Comparison of ENCODE assay signal across 8 mouse cellular contexts in genomic region chr4:155488232-155489025, GRCm38 (mm10). TPM values are rescaled to one million over a fixed set of nuclear protein-coding genes. Genes with fewer than 3 reads are reported as not detected.
DNase-seq lines count a peak whose midpoint lies in the region; ATAC-seq and TF ChIP-seq lines count a peak whose summit lies in the region.

No protein-coding gene starts in this region.

- no peak for TF ChIP-seq CTCF in midbrain, postnatal 0 days (IDR thresholded peaks at IDR 0.05)

- no peaks in the 10 kb centered on the region for H3K9me3 ChIP-seq in forebrain, embryonic 13.5 days (replicated peaks)
- H3K9me3 ChIP-seq in hindbrain, embryonic 14.5 days (ENCODE audit: control insufficient read depth, low read length), result no peaks in the 10 kb centered on the region
- H3K9me3 ChIP-seq in liver, embryonic 11.5 days (ENCODE audit: control insufficient read depth, low read length), result no peaks in the 10 kb centered on the region
- H3K9me3 ChIP-seq in midbrain, postnatal 0 days (ENCODE audit: low read length), result no peaks in the 10 kb centered on the region

- peak overlapping the region; percentile 54 for H3K27ac ChIP-seq in forebrain, embryonic 13.5 days
- peak overlapping the region; percentile 59 for H3K27ac ChIP-seq in hindbrain, embryonic 14.5 days
- peak overlapping the region; percentile 76 for H3K27ac ChIP-seq in liver, embryonic 11.5 days (ENCODE audit: low read depth, low read length)
- peak overlapping the region; percentile 44 for H3K27ac ChIP-seq in midbrain, postnatal 0 days (ENCODE audit: low read depth, low read length)

- ATAC-seq in forebrain, embryonic 13.5 days, result no peak
- ATAC-seq in hindbrain, embryonic 14.5 days (ENCODE audit: low FRiP score), result no peak
- peak; percentile 40 for ATAC-seq in liver, embryonic 11.5 days (replicated peaks; ENCODE audit: low FRiP score)
- ATAC-seq in midbrain, postnatal 0 days (ENCODE audit: low FRiP score), result no peak
- ATAC-seq in inflammation-experienced regulatory T-cells, adult 6 months, result no peak

- WGBS in forebrain, embryonic 13.5 days, result 78% methylated on average over 8 of the region's 8 CpGs
- WGBS in hindbrain, embryonic 14.5 days, result 86% methylated on average over 8 of the region's 8 CpGs
- 51% methylated on average over 8 of the region's 8 CpGs for WGBS in liver, embryonic 11.5 days
- WGBS in midbrain, postnatal 0 days, result 71% methylated on average over 8 of the region's 8 CpGs

- H3K4me1 ChIP-seq in forebrain, embryonic 13.5 days, result peaks cover 30% of the 10 kb centered on the region
- H3K4me1 ChIP-seq in hindbrain, embryonic 14.5 days (replicated peaks; ENCODE audit: control insufficient read depth, insufficient read depth, low read length), result peaks cover 26% of the 10 kb centered on the region
- peaks cover 43% of the 10 kb centered on the region for H3K4me1 ChIP-seq in liver, embryonic 11.5 days (replicated peaks; ENCODE audit: control insufficient read depth, insufficient read depth, low read length)
- peaks cover 5% of the 10 kb centered on the region for H3K4me1 ChIP-seq in midbrain, postnatal 0 days (ENCODE audit: insufficient read depth, low read length)

- H3K4me2 ChIP-seq in forebrain, embryonic 13.5 days, result no peak overlapping the region
- no peak overlapping the region for H3K4me2 ChIP-seq in hindbrain, embryonic 14.5 days (replicated peaks)
- H3K4me2 ChIP-seq in liver, embryonic 11.5 days, result peak overlapping the region; percentile 36
- no peak overlapping the region for H3K4me2 ChIP-seq in midbrain, postnatal 0 days (ENCODE audit: low read depth, low read length, poor library complexity, severe bottlenecking)

- H3K4me3 ChIP-seq in forebrain, embryonic 13.5 days, result no peak overlapping the region
- no peak overlapping the region for H3K4me3 ChIP-seq in hindbrain, embryonic 14.5 days (replicated peaks; ENCODE audit: low read length)
- no peak overlapping the region for H3K4me3 ChIP-seq in liver, embryonic 11.5 days (ENCODE audit: low read depth, low read length)
- H3K4me3 ChIP-seq in midbrain, postnatal 0 days (ENCODE audit: low read depth, low read length), result no peak overlapping the region

- no peaks in the 10 kb centered on the region for H3K27me3 ChIP-seq in forebrain, embryonic 13.5 days
- H3K27me3 ChIP-seq in hindbrain, embryonic 14.5 days (ENCODE audit: control insufficient read depth, insufficient read depth, low read length), result no peaks in the 10 kb centered on the region
- no peaks in the 10 kb centered on the region for H3K27me3 ChIP-seq in liver, embryonic 11.5 days (replicated peaks; ENCODE audit: control insufficient read depth, insufficient read depth, low read length)
- no peaks in the 10 kb centered on the region for H3K27me3 ChIP-seq in midbrain, postnatal 0 days (ENCODE audit: insufficient read depth, low read length)

- peak; percentile 61 for DNase-seq in embryo, embryonic 11 days
- no peak for DNase-seq in embryo, embryonic 9.5 days (ENCODE audit: extremely low spot score)
- peak; percentile 81 to 88 for DNase-seq in adrenal gland, adult (ENCODE audit: inconsistent age in 2 of 2, low spot score in 1 of 2)
- DNase-seq in hindbrain, embryonic 14.5 days (ENCODE audit: low spot score), result peak; percentile 62
- no peak for DNase-seq in liver, embryonic 11.5 days (ENCODE audit: low spot score)
- DNase-seq in midbrain, postnatal 0 days (ENCODE audit: low spot score), result peak; percentile 73

- H3K36me3 ChIP-seq in forebrain, embryonic 13.5 days (ENCODE audit: poor library complexity, severe bottlenecking), result no peaks in the 10 kb centered on the region
- no peaks in the 10 kb centered on the region for H3K36me3 ChIP-seq in hindbrain, embryonic 14.5 days (replicated peaks; ENCODE audit: control insufficient read depth, insufficient read depth)
- no peaks in the 10 kb centered on the region for H3K36me3 ChIP-seq in liver, embryonic 11.5 days (ENCODE audit: control insufficient read depth, insufficient read depth, low read length)
- no peaks in the 10 kb centered on the region for H3K36me3 ChIP-seq in midbrain, postnatal 0 days (ENCODE audit: insufficient read depth, low read length)

- H3K9ac ChIP-seq in forebrain, embryonic 13.5 days, result peak overlapping the region; percentile 6; the same call in 1 of the 2 replicates
- H3K9ac ChIP-seq in hindbrain, embryonic 14.5 days, result no peak overlapping the region
- H3K9ac ChIP-seq in liver, embryonic 11.5 days (ENCODE audit: low read depth, low read length), result peak overlapping the region; percentile 32
- H3K9ac ChIP-seq in midbrain, postnatal 0 days (replicated peaks; ENCODE audit: low read length, poor library complexity, severe bottlenecking), result no peak overlapping the region

RNA-seq across cellular contexts. Expression of gene Gnb1, which starts 2.7 kb away (rescaled TPM):
- 937 and 949 TPM in 2 replicates for polyA plus RNA-seq in forebrain, embryonic 13.5 days (2015; fragmentation: Nextera tagmentation; extraction: Ambion mirVana)
- 1,126 and 1,185 TPM in 2 replicates for polyA plus RNA-seq in hindbrain, embryonic 14.5 days (2014; fragmentation: Nextera tagmentation; extraction: Ambion mirVana)
- 273 and 277 TPM in 2 replicates for polyA plus RNA-seq in liver, embryonic 11.5 days (2014; fragmentation: Nextera tagmentation; extraction: Ambion mirVana)
- total RNA-seq in midbrain, postnatal 0 days (2014; rRNA removed), result 405 and 431 TPM in 2 replicates
- 1,405 and 1,414 TPM in 2 replicates for polyA plus RNA-seq in midbrain, postnatal 0 days (2015; fragmentation: Nextera tagmentation; extraction: Ambion mirVana)
- polyA plus RNA-seq in inflammation-experienced regulatory T-cells, adult 6 months (2017; shearing (Covaris generic)), result 100 to 1,000 TPM in 1 of 3 experiments, 10 to 100 TPM in 2; 86.6 to 332 (median 86.7) TPM

RNA-seq across cellular contexts. Expression of gene Tmem52, which starts 19.5 kb away (rescaled TPM):
- 0.18 TPM in 1 of 2 replicates, not detected in the other for polyA plus RNA-seq in forebrain, embryonic 13.5 days (2015; fragmentation: Nextera tagmentation; extraction: Ambion mirVana)
- polyA plus RNA-seq in hindbrain, embryonic 14.5 days (2014; fragmentation: Nextera tagmentation; extraction: Ambion mirVana), result 0.29 TPM in 1 of 2 replicates, not detected in the other
- polyA plus RNA-seq in liver, embryonic 11.5 days (2014; fragmentation: Nextera tagmentation; extraction: Ambion mirVana), result not detected in 2 replicates
- 1.5 and 2.1 TPM in 2 replicates for total RNA-seq in midbrain, postnatal 0 days (2014; rRNA removed)
- 0.33 TPM in 1 of 2 replicates, not detected in the other for polyA plus RNA-seq in midbrain, postnatal 0 days (2015; fragmentation: Nextera tagmentation; extraction: Ambion mirVana)
- not detected for polyA plus RNA-seq in inflammation-experienced regulatory T-cells, adult 6 months (2017; shearing (Covaris generic))

Comparison
In these comparisons a context has a peak if more than half of its experiments do, and no peak if none do; other contexts are left out.
1. DNase-seq: peak in embryo, embryonic 11 days (single experiment), adrenal gland, adult (2 of 2), hindbrain, embryonic 14.5 days (single experiment) and midbrain, postnatal 0 days (single experiment); none in embryo, embryonic 9.5 days (single experiment) and liver, embryonic 11.5 days (single experiment).
2. H3K9ac ChIP-seq: peak in forebrain, embryonic 13.5 days (single experiment) and liver, embryonic 11.5 days (single experiment); none in hindbrain, embryonic 14.5 days (single experiment) and midbrain, postnatal 0 days (single experiment).
3. Peak in every context shown above with its lines, with median percentiles within 50 percentile points of each other: H3K27ac ChIP-seq.